Mouse (Mus musculus): ENCODE results near the gene Relt. TPM values are rescaled to one million over a fixed set of nuclear protein-coding genes. Genes with fewer than 3 reads are reported as not detected.

Relt gene
- total RNA-seq, 2 experiments from 2014 or later: 11.5 to 13.7 TPM

GRCm38 (mm10) chr7:100876293-100876692, 13.0 kb upstream of the Relt start:
- no peak for DNase-seq (ENCODE audit: low spot score in 2 of 2)

GRCm38 (mm10) chr7:100875822-100876221, 12.6 kb upstream of the Relt start:
- DNase-seq (ENCODE audit: low spot score in 2 of 2): no peak

- no peak for DNase-seq (ENCODE audit: low spot score in 2 of 2)
Measured at GRCm38 (mm10) chr7:100873197-100873596, 10.0 kb upstream of the Relt start.

GRCm38 (mm10) chr7:100871892-100872291, 8.6 kb upstream of the Relt start:
- no peak for DNase-seq (ENCODE audit: low spot score in 2 of 2)

- no peak for DNase-seq (ENCODE audit: low spot score in 2 of 2)
Measured at GRCm38 (mm10) chr7:100871355-100871754, 8.1 kb upstream of the Relt start.

GRCm38 (mm10) chr7:100869877-100870629, 6.8 kb upstream of the Relt start:
- DNase-seq (ENCODE audit: low spot score in 2 of 2): no peak

GRCm38 (mm10) chr7:100868551-100868950, 5.3 kb upstream of the Relt start:
- no peak for DNase-seq (ENCODE audit: low spot score in 2 of 2)

- no peak for DNase-seq (ENCODE audit: low spot score in 2 of 2)
Measured at GRCm38 (mm10) chr7:100867561-100867960, 4.3 kb upstream of the Relt start.

- peak; percentile 47 to 88 for DNase-seq (ENCODE audit: low spot score in 2 of 2)
Measured at GRCm38 (mm10) chr7:100866675-100867074, 3.4 kb upstream of the Relt start.

- DNase-seq (ENCODE audit: low spot score in 2 of 2): no peak
Measured at GRCm38 (mm10) chr7:100862353-100862752, 893 bp downstream of the Relt start.

GRCm38 (mm10) chr7:100861209-100861608, 2.0 kb downstream of the Relt start:
- DNase-seq (ENCODE audit: low spot score in 2 of 2): no peak

GRCm38 (mm10) chr7:100860450-100860849, 2.8 kb downstream of the Relt start:
- no peak for DNase-seq (ENCODE audit: low spot score in 2 of 2)

- no peak for DNase-seq (ENCODE audit: low spot score in 2 of 2)
Measured at GRCm38 (mm10) chr7:100855795-100856573, 7.3 kb downstream of the Relt start.

GRCm38 (mm10) chr7:100855300-100855699, 7.9 kb downstream of the Relt start:
- no peak for DNase-seq (ENCODE audit: low spot score in 2 of 2)

GRCm38 (mm10) chr7:100854861-100855260, 8.4 kb downstream of the Relt start:
- DNase-seq (ENCODE audit: low spot score in 2 of 2): no peak

- DNase-seq (ENCODE audit: low spot score in 2 of 2): no peak
Measured at GRCm38 (mm10) chr7:100854137-100854814, 9.0 kb downstream of the Relt start.

- no peak for DNase-seq (ENCODE audit: low spot score in 2 of 2)
Measured at GRCm38 (mm10) chr7:100853396-100853795, 9.8 kb downstream of the Relt start.

- DNase-seq (ENCODE audit: low spot score in 2 of 2): no peak
Measured at GRCm38 (mm10) chr7:100851481-100852356, 11.5 kb downstream of the Relt start.

GRCm38 (mm10) chr7:100849508-100849907, 13.7 kb downstream of the Relt start:
- no peak for DNase-seq (ENCODE audit: low spot score in 2 of 2)

- DNase-seq (ENCODE audit: low spot score in 2 of 2): peak in 1 of 2 experiments; percentile 88
Measured at GRCm38 (mm10) chr7:100848744-100849143, 14.5 kb downstream of the Relt start.

GRCm38 (mm10) chr7:100847131-100847530, 16.1 kb downstream of the Relt start:
- no peak for DNase-seq (ENCODE audit: low spot score in 2 of 2)
